Mouse (Mus musculus) right cerebral cortex, postnatal 36 days (tissue): ENCODE measurements around the gene Jak2.

Experiments
- DNase-seq, 2 experiments: peaks; one replicate each; pipeline ENCODE4 v3.0.0; 2022; ENCODE audit warnings: low spot score in 2 of 2, mixed read lengths in 1 of 2

Gene Jak2

DNA sequence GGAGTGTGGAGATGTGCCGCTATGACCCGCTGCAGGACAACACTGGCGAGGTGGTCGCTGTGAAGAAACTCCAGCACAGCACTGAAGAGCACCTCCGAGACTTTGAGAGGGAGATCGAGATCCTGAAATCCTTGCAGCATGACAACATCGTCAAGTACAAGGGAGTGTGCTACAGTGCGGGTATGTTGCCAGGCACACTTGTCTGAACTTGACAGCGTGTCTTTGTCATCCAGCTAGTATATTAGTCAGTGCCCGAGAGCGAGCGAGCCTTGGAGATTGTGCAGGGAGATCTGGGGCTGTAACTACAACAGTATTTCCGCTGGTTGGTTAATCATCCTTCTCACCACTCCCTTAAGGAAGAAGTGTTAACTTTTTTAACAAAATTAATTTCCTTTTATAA, 49.3 kb downstream of the Jak2 start:
- DNase-seq, result no peak

DNA sequence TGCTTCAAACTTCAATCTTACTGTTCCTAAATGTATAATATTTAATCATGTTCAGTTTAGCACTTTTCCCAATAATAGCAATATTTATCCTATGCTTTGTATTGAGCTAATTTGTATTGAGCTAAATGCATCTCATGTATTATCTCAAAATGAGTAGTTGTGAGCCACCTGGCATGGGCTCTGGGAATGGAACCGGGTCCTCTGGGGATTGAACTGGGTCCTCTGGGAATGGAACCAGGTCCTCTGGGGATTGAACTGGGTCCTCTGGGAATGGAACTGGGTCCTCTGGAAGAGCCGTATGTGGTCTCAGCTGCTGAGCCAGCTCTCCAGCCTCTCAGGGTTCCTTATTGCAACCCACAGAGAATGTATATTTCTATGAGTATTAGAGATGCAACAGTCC, 50.5 kb downstream of the Jak2 start:
- DNase-seq, result no peak

DNA sequence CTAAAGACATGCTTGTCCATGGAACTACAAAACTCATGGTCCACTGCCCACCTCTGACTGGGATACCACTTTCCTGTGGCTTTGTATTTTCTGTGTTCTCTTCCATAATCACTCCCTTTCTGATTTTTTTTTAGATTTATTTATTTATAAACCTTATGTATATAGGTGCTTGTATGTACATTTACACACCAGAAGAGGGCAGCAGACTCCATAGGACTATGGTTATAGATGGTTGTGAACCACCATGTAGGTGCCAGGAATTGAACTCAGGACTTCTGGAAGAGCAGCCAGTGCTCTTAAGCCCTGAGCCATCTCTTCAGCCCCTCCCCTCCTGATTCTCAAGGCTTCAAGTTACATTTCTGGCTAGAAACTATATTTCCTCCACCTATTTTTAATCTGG, 57.2 kb downstream of the Jak2 start:
- DNase-seq, result no peak

DNA sequence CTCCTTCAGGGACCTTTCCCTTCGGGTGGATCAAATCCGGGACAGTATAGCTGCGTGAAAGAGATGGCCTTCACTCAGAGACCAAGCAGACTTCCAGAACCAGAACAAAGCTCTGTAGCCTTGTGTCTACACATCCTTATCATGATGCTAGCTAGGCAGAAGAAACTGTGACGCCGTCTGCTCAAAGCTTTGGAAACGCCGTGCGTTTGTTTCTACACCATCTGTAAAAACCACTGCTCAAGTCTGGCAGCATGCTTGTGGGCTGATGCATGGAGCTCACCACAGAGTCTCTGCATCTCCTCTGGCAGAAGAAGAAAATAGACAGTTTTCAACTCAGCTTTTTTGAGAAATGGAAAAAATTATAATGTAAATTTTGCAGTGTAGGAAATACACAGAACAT, 60.2 kb downstream of the Jak2 start:
- DNase-seq, result peak in 1 of 2 experiments; percentile 20

GRCm38 (mm10) chr19:29312661-29313060, 61.0 kb downstream of the Jak2 start:
- no peak for DNase-seq

GRCm38 (mm10) chr19:29323416-29324049, 71.9 kb downstream of the Jak2 start:
- DNase-seq, result no peak

GRCm38 (mm10) chr19:29325053-29325851, 73.6 kb downstream of the Jak2 start, which contains the start of gene Insl6:
Gene Insl6, minus strand, starts transcription at chr19:29325356.
- DNase-seq, result no peak

DNA sequence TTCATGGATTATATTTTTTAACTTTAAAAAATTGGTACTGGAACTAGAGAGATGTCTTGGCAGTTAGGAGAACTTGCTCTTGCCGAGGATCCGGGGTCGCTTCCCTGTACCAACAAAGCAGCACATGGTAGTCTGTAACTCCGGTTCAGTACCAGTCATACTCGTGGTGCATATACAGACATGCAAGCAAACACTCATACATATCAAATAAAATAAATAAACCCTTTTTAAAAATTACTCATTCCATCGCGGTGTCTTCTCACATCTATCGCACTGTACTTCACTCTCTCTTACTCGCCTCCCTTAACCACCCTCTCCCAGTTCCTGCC, 74.2 kb downstream of the Jak2 start:
- no peak for DNase-seq

GRCm38 (mm10) chr19:29326396-29326795, 74.8 kb downstream of the Jak2 start:
- DNase-seq, result no peak

DNA sequence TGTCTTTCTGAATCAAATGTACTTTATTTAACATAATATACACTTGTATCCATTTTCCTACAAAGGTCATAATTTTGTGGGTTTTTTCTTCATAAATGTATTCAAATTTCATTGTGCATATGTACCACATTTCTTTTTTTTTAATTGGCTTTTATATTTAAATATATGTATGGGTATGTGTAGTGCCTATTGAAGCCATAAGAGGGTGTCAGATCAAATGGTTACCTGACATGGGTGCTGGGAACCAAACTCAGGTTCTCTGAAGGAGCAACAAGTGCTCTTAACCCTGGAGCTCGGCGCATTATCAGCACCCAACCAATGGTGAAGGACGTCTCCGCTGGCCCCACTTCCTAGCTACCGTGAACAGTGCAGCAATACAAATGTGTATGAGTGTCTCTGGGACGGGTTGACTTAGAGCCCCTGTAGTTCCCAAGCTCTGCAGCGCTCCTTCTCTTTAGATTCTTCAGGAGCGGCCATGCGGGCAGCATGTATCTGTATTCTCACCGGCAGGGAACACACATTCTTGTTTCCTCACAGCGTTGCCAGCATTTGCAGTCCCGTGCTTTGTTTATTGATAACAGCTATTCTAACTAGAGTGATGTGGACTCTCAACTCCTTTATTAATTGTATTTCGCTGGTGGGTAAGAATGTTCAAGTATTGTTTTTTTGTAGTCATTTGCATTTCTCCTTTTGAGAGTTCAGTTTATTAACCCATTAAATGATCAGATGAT, 75.4 kb downstream of the Jak2 start:
- DNase-seq, result no peak

GRCm38 (mm10) chr19:29334068-29334745, 82.6 kb downstream of the Jak2 start, which contains the start of gene Rln1:
Gene Rln1, minus strand, starts transcription at chr19:29334670.
- DNase-seq, result no peak

DNA sequence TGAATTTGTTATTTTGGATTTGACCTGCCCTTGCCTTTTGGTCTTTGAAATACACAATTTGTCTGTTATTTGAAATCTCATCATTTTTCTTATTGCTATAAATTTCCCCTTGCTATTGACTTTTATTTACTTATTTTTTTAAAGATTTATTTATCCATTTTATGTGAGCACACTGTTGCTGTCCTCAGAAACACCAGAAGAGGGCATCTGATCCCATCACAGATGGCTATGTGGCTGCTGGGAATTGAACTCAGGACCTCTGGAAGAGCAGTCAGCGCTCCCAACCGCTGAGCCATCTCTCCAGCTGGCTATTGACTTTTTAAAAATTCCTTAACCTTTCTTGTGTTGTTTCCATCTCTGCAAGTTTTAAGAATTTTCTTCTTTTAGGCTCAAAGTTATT, 85.0 kb downstream of the Jak2 start:
- DNase-seq, result no peak

DNA sequence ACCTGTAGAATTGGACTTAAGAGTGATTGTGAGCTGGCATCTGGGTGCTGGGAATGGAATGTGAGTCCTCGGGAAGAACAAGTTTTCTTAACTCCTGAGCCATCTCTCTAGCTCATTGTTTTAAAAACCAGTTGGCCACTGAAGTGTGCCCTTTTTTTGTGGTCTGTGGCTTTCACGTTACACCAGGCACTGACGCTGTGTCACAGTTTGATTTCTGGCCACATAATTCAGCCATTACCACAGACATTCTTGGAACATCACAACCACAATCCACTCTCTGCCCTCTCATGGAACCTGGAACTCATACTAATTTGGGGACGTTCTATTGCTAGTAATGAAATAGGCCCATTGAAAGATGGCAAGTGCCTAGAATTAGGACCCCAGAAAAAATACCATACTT, 89.4 kb downstream of the Jak2 start:
- DNase-seq, result no peak

GRCm38 (mm10) chr19:29342281-29342680, 90.7 kb downstream of the Jak2 start:
- DNase-seq, result no peak

- no peak for DNase-seq
Observed at GRCm38 (mm10) chr19:29344868-29345267, 93.2 kb downstream of the Jak2 start.

DNA sequence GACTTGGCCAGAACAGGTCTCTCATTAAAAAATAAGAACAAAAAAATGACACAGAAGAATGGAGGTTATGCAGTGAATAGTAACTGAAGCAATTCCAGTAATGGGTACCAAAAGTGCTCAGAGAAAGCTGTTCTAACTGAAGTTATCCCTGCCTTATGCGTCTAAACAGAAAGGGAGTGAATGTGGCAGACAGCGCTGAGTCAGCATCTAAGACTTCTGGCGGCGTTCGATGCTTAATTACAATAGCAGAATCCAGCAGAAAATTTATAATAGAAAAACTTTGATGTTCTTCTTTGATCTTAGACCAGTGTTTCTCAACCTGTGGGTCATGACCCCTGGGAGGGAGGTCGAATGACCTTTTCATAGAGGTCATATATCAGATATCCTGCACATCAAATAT, 94.0 kb downstream of the Jak2 start:
- no peak for DNase-seq

GRCm38 (mm10) chr19:29350991-29351390, 99.4 kb downstream of the Jak2 start:
- DNase-seq, result no peak

- DNase-seq, result peak; percentile 70 to 71
Observed at GRCm38 (mm10) chr19:29354895-29355877, 103.6 kb downstream of the Jak2 start.

GRCm38 (mm10) chr19:29356281-29356680, 104.7 kb downstream of the Jak2 start:
- no peak for DNase-seq

DNA sequence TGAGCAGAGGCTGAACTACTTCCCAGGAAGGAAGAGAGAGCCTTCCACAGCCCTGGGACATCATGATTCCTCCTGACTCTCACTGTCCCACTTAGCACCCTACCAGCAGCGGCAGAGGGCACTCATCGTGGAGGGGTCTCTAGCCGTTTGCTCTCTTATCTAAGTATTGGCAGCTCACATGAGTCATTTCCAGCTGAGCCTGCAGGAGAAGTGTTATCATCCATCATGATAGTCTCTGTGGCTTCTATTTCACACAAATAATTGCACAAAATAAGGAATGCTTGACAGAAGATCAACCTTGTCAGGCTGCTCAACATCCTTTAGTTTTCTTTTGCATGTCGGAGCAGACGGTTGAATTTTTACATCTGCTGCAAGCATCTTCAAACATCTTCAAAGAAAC, 108.6 kb downstream of the Jak2 start:
- no peak for DNase-seq
